Mouse (Mus musculus): Measurements from ENCODE around the gene Snorc. TPM values are rescaled to one million over a fixed set of nuclear protein-coding genes. Genes with fewer than 3 reads are reported as not detected.
A peak's percentile ranks its signal among the peaks of the same experiment; 100 is the strongest.

Snorc gene
- total RNA-seq, 4 experiments from 2014 or later = not detected

GRCm38 (mm10) chr1:87510845-87511244 is 40.8 kb downstream of the Snorc start:
- DNase-seq = no peak

- DNase-seq = no peak
These were observed 50.4 kb downstream of the Snorc start for GRCm38 (mm10) chr1:87520467-87520866.

GRCm38 (mm10) chr1:87521523-87521922 is 51.5 kb downstream of the Snorc start:
- peak; percentile 9 for DNase-seq

- no peak for DNase-seq
These were observed 55.0 kb downstream of the Snorc start for GRCm38 (mm10) chr1:87525041-87525440.

Other genes with a start within 250 kb of the Snorc start
- gene Efhd1, start 205.9 kb upstream of the Snorc start, total RNA-seq (2022) = 100 to 1,000 TPM; 293 to 561 (median 377) TPM
- 100 to 1,000 TPM in 2 of 4 experiments, 10 to 100 TPM in 2; 87.7 to 132 (median 106) TPM for gene Gigyf2, start 143.3 kb upstream of the Snorc start, total RNA-seq (2022)
- under 1 TPM in 1 of 4 experiments, not detected in 3; 0.38 TPM for gene Kcnj13, start 75.5 kb upstream of the Snorc start, total RNA-seq (2022)
- gene Neu2, start 39.6 kb downstream of the Snorc start, total RNA-seq (2022) = not detected
- under 1 TPM; 0.20 to 0.95 (median 0.52) TPM for gene Ngef, start 103.6 kb downstream of the Snorc start, total RNA-seq (2022)
- gene Inpp5d, start 150.0 kb downstream of the Snorc start, total RNA-seq (2022) = 10 to 100 TPM; 16.8 to 37.9 (median 21.4) TPM